Mouse (Mus musculus): ENCODE data around the gene Tor4a. TPM values are rescaled to one million over a fixed set of nuclear protein-coding genes. Genes with fewer than 3 reads are reported as not detected.

Tor4a gene
- total RNA-seq, 2 experiments from 2014 or later, result 2.0 to 2.2 TPM

- peak in 1 of 2 experiments; percentile 48 for DNase-seq (ENCODE audit: extremely low spot score in 1 of 2, low spot score in 2 of 2)
- intact Hi-C loops (cut with DNase I), result no loop called here
- Histone ChIP-seq H3K4me3 (peak overlapping the region; percentile 51), H3K27ac (peak overlapping the region; percentile 75)
- TF ChIP-seq CTCF (IDR thresholded peaks at IDR 0.05), result no peak
These were observed 28.6 kb downstream of the Tor4a start for GRCm38 (mm10) chr2:25167919-25168664.

- Histone ChIP-seq H3K27ac (peak overlapping the region; percentile 75), H3K4me3 (peak overlapping the region; percentile 51)
- intact Hi-C loops (cut with DNase I), result no loop called here
- DNase-seq (ENCODE audit: extremely low spot score in 1 of 2, low spot score in 2 of 2), result no peak
- TF ChIP-seq CTCF (IDR thresholded peaks at IDR 0.05), result no peak
These were observed 29.2 kb downstream of the Tor4a start for GRCm38 (mm10) chr2:25167481-25167880.

- Histone ChIP-seq H3K27ac (no peak overlapping the region), H3K4me3 (no peak overlapping the region)
- no peak for DNase-seq (ENCODE audit: extremely low spot score in 1 of 2, low spot score in 2 of 2)
- TF ChIP-seq CTCF (IDR thresholded peaks at IDR 0.05), result peak; percentile 66
- intact Hi-C loops (cut with DNase I), result loop anchor here (2.0 kb wide), 1 partner anchor 59 kb away; no protein-coding TSS in a partner anchor
These were observed 39.0 kb downstream of the Tor4a start for GRCm38 (mm10) chr2:25157655-25158054.

- Histone ChIP-seq H3K4me3 (no peak overlapping the region), H3K27ac (no peak overlapping the region)
- intact Hi-C loops (cut with DNase I), result loop anchor here (2.0 kb wide), 1 partner anchor 58 kb away; no protein-coding TSS in a partner anchor
- TF ChIP-seq CTCF (IDR thresholded peaks at IDR 0.05), result peak; percentile 51
- DNase-seq (ENCODE audit: extremely low spot score in 1 of 2, low spot score in 2 of 2), result no peak
These were observed 39.7 kb downstream of the Tor4a start for GRCm38 (mm10) chr2:25156990-25157389.

- Histone ChIP-seq H3K4me3 (no peak overlapping the region), H3K27ac (no peak overlapping the region)
- intact Hi-C loops (cut with DNase I), result loop anchor here (2.0 kb wide), 1 partner anchor 57 kb away; no protein-coding TSS in a partner anchor
- DNase-seq (ENCODE audit: extremely low spot score in 1 of 2, low spot score in 2 of 2), result no peak
- TF ChIP-seq CTCF (IDR thresholded peaks at IDR 0.05), result no peak
These were observed 40.5 kb downstream of the Tor4a start for GRCm38 (mm10) chr2:25156177-25156576.

DNA sequence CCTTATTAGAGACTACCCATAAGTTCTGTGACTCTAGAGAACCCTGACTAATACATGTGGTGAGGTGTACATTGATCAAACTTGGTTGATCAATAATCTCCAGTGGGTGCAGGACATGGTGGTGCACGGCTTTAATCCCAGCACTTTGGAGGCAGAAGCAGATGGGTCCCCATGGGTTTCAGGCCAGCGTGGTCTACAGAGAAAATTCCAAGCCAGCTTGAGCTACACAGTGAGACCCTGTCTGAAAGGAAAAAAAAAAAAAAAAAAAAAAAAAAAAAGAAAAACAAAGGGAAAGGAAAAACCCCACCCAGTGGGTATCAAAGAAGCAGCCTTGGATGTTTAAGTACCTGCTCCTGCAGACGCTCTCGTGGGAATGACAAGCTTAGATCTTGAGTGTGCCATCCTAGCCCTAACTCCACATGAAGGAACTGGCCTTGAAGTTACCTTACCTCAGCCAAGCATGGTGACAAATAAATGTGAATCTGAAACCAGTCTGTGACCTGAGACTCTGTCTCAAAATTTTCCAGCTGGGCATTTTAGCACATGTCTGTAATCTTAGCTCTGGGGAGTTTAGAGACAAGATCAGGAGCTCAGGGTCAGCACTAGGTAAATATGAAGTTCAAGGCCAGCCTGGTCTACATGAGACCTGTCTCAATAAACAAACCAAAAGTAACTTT, 45.3 kb downstream of the Tor4a start:
- DNase-seq (ENCODE audit: extremely low spot score in 1 of 2, low spot score in 2 of 2), result no peak
- Histone ChIP-seq H3K27ac (no peak overlapping the region), H3K4me3 (no peak overlapping the region)
- intact Hi-C loops (cut with DNase I), result no loop called here
- no peak for TF ChIP-seq CTCF (IDR thresholded peaks at IDR 0.05)

DNA sequence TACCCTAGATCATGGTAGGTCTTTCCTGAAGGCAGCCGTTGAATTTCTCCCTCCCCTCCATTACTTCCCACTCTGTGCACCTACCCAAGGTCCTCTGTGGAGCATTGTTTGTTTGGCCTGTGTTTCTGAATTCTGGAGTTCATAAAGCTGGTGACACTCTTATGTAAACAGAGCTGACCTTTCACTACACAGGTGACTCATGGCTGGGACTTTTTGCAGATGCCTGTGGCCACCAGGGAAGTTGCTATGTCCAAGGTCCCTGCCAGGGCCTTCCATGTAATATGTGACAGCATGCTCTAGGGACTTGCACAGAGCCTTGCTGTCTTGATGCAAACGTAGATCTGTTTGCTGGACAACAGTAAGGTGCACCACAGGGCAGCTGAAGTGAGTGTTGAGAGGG, 47.0 kb downstream of the Tor4a start:
- no peak for DNase-seq (ENCODE audit: extremely low spot score in 1 of 2, low spot score in 2 of 2)
- TF ChIP-seq CTCF (IDR thresholded peaks at IDR 0.05), result no peak
- intact Hi-C loops (cut with DNase I), result no loop called here
- H3K4me3 ChIP-seq, result no peak overlapping the region
- H3K27ac ChIP-seq, result no peak overlapping the region

GRCm38 (mm10) chr2:25147892-25148291, 48.8 kb downstream of the Tor4a start:
- no peak overlapping the region for H3K4me3 ChIP-seq

DNA sequence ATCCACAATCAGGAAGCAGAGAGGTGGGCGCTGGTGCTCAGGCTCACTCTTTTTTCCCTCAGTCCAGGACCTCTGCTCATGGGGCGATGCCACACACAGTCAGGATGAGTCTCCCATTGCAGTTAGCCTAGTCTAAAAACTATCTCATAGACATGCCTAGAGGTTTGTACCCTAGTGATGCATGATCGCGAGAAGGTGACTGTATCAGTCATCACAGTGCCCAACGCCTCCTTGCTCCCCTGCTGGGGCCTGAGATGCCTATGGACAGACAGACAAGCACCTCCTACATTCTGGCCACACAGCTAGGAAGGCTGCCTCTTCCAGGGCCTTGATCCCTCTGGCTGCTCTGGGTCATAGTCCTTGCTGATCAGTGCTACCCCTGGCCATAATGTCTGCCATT, 49.3 kb downstream of the Tor4a start:
- intact Hi-C loops (cut with DNase I), result no loop called here
- no peak for DNase-seq (ENCODE audit: extremely low spot score in 1 of 2, low spot score in 2 of 2)
- no peak for TF ChIP-seq CTCF (IDR thresholded peaks at IDR 0.05)
- Histone ChIP-seq H3K4me3 (no peak overlapping the region), H3K27ac (no peak overlapping the region)

More at GRCm38 (mm10) chr2:25147892-25148291, 48.8 kb downstream of the Tor4a start:
- no peak for DNase-seq (ENCODE audit: extremely low spot score in 1 of 2, low spot score in 2 of 2)
- no peak overlapping the region for H3K27ac ChIP-seq
- no peak for TF ChIP-seq CTCF (IDR thresholded peaks at IDR 0.05)
- intact Hi-C loops (cut with DNase I), result no loop called here

GRCm38 (mm10) chr2:25145346-25145745, 51.3 kb downstream of the Tor4a start:
- H3K27ac ChIP-seq, result no peak overlapping the region
- DNase-seq (ENCODE audit: extremely low spot score in 1 of 2, low spot score in 2 of 2), result no peak
- intact Hi-C loops (cut with DNase I), result no loop called here
- no peak overlapping the region for H3K4me3 ChIP-seq
- TF ChIP-seq CTCF (IDR thresholded peaks at IDR 0.05), result no peak

Other genes starting within 250 kb of the Tor4a start
- gene Zmynd19, start 247.1 kb downstream of the Tor4a start, total RNA-seq (2021), result 10 to 100 TPM; 36.8 to 37.9 TPM
- gene Dph7, start 234.5 kb downstream of the Tor4a start, total RNA-seq (2021), result 10 to 100 TPM; 29.7 to 32.4 TPM
- gene Mrpl41, start 221.8 kb downstream of the Tor4a start, total RNA-seq (2021), result 10 to 100 TPM; 70.3 to 76.3 TPM
- 10 to 100 TPM; 22.0 to 22.2 TPM for gene Pnpla7, start 220.9 kb downstream of the Tor4a start, total RNA-seq (2021)
- gene Nsmf, start 142.5 kb downstream of the Tor4a start, total RNA-seq (2021), result 100 to 1,000 TPM; 442 to 471 TPM
- gene Entpd8, start 116.6 kb downstream of the Tor4a start, total RNA-seq (2021), result not detected
- not detected for gene Noxa1, start 101.7 kb downstream of the Tor4a start, total RNA-seq (2021)
- gene Nrarp, start 16.1 kb downstream of the Tor4a start, total RNA-seq (2021), result 10 to 100 TPM; 20.2 to 21.7 TPM
- 10 to 100 TPM; 53.4 to 64.3 TPM for gene Nelfb, start 14.6 kb upstream of the Tor4a start, total RNA-seq (2021)
- gene Stpg3, start 17.8 kb upstream of the Tor4a start, total RNA-seq (2021), result not detected
- gene Fam166a, start 21.9 kb upstream of the Tor4a start, total RNA-seq (2021), result not detected
- gene Tubb4b, start 27.8 kb upstream of the Tor4a start, total RNA-seq (2021), result 100 to 1,000 TPM; 317 to 329 TPM
- not detected for gene Slc34a3, start 37.5 kb upstream of the Tor4a start, total RNA-seq (2021)
- not detected for gene Rnf224, start 39.9 kb upstream of the Tor4a start, total RNA-seq (2021)
- gene Rnf208, start 45.4 kb upstream of the Tor4a start, total RNA-seq (2021), result 100 to 1,000 TPM; 249 to 270 TPM
- not detected for gene Cysrt1, start 45.6 kb upstream of the Tor4a start, total RNA-seq (2021)
- gene AL732309.1, start 50.0 kb upstream of the Tor4a start, total RNA-seq (2021), result 1 to 10 TPM; 1.4 to 2.7 TPM
- gene Tmem203, start 58.6 kb upstream of the Tor4a start, total RNA-seq (2021), result 10 to 100 TPM; 35.6 to 41.6 TPM
- 10 to 100 TPM; 20.9 to 21.8 TPM for gene Tprn, start 65.7 kb upstream of the Tor4a start, total RNA-seq (2021)
- gene Ssna1, start 75.6 kb upstream of the Tor4a start, total RNA-seq (2021), result 10 to 100 TPM; 65.6 to 65.9 TPM
- 10 to 100 TPM; 87.1 to 90.3 TPM for gene Anapc2, start 75.6 kb upstream of the Tor4a start, total RNA-seq (2021)
- gene Tmem210, start 91.3 kb upstream of the Tor4a start, total RNA-seq (2021), result not detected
- not detected for gene Lrrc26, start 93.0 kb upstream of the Tor4a start, total RNA-seq (2021)
- gene Grin1, start 122.3 kb upstream of the Tor4a start, total RNA-seq (2021), result 100 to 1,000 TPM; 452 to 457 TPM
- gene Man1b1, start 135.5 kb upstream of the Tor4a start, total RNA-seq (2021), result 10 to 100 TPM; 56.0 to 62.4 TPM
- gene Dpp7, start 159.5 kb upstream of the Tor4a start, total RNA-seq (2021), result 10 to 100 TPM; 32.2 to 33.9 TPM
- gene Uap1l1, start 168.8 kb upstream of the Tor4a start, total RNA-seq (2021), result 10 to 100 TPM; 15.8 to 24.9 TPM
- 1 to 10 TPM; 2.1 to 2.7 TPM for gene Sapcd2, start 175.4 kb upstream of the Tor4a start, total RNA-seq (2021)
- 10 to 100 TPM; 11.5 to 13.1 TPM for gene Entpd2, start 199.0 kb upstream of the Tor4a start, total RNA-seq (2021)
- gene Npdc1, start 202.5 kb upstream of the Tor4a start, total RNA-seq (2021), result 100 to 1,000 TPM; 337 to 366 TPM
- gene Fut7, start 226.4 kb upstream of the Tor4a start, total RNA-seq (2021), result under 1 TPM in 1 of 2 experiments, not detected in 1; 0.43 TPM
- 100 to 1,000 TPM; 160 to 168 TPM for gene Abca2, start 231.8 kb upstream of the Tor4a start, total RNA-seq (2021)